Mouse (Mus musculus): Measurements from ENCODE around the gene Gm5800.
"Not testable (repeated sequence)": the region's sequence is repeated elsewhere in the genome, so short reads cannot be mapped to it uniquely, and the experiment has no call there.

The Gm5800 gene

DNA sequence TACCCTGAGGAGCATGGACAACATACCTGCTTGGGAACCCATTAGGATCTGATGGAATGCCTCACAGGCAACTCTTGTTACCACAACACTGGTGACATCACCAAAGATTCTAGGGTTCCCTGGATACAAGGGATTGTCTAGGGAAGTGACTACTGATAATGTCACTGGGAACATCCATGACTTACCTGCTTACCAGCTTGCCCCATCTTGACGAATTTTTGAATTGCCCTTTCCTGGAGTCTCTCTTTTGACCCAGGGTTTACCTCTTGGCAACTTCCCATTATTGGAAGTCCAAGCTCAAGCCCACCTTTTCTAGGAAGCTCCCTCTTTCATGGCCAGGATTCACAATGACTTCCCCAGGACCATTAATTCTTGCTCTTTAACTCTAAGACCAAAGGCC, at the start of gene Gm5800:
TSS of gene Gm5800 (minus strand) at position 101 of the 400 bp plus-strand sequence.
- no peak for DNase-seq

DNA sequence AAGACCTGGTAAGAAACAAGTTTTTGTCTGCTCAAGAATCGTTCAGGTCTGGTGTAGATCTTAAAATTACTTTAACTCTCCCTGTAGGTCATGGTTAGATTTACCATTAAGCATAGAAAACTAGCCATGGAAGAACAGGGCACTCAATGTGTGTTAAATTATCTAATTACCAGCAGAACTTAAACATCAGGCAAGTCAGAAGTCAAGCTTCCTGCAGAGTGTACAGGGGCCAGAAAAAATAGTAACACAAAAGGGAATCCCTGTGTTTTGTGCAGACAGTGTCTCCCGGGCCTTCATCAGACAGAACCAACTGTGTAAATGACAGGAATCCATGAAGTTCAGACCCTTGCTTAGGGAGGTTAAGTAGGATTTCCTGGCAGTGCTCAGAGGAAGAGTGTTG, 39.0 kb upstream of the Gm5800 start:
- no peak for DNase-seq

DNA sequence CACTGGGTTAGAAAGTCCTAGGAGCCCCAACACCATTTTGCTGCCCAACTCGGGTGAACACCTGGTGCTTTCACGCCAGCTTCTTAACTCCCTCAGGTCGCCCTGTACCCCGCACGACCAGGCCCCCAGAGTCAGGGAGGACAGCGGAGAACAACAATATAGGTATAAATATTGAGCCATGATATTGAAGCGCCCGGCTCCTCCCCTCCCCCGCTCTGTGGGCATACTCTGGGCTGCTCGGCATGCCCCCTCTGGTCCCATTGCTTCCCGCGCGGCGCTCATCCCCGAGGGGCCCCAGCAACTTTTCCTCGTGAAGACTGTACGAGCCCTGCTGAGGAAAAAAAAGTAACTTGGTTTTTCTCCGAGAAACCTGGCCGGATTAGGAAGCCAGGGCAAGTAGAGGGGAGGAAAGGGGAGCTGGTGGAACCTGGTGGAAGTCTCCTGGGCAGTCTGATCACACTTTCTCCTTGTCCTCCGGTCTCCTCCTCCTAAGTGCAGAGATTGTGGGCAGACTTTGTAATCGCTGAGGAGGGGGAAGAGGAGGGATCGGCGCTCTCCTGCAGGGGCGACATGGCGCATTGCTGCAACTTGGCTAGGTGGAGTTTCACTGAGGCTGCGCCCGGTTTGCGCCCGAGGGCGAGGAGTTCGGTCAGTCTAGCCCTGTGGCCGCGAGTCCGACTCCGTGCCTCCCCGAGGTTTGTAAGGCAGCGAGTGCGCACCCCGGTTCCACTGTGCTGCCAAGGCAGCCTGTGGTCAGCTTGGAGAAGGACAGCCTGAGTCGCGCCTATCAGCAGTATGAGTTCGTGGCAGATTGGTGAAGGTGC, 23.6 kb upstream of the Gm5800 start:
- DNase-seq: no peak

DNA sequence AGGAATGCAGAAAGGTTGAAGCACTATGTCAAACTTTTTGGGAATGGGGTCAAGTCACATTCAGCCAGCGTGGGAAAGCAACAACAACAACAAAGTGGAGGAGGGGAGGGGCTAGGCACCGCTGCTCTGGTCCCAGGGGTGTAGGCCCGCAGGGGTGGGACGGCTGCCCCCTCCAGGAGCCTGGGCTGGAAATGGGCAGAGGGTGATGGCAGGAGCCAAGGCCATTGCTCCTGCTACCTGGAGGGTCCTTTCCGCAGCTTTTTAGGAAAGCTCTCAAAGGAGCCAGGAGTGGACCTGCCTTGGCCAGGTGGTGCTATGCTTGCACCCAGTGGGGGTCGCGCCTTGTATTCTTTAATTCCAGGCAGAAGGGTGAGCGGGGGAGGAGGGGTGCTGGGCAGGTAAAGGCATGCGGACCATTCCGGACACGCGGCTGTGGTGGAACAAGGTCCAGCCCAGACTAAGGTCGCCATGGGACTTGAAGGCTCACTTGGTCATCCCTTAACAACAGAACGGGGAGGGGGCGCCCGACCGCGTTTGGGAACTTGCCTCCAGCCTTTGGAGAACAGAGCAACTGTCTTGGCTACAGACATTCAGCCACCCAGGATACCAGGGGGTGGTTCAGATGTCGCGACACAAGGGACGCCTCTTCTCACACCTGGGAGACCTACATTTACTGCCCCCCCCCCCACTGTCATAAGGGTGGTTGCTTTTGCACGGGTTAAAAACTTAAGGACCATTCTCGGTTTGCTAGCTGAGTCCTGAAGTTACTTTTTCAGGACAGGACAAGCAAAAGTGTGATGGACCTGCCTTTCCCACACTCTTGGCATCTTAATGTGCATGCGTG, 22.4 kb upstream of the Gm5800 start:
- no peak for DNase-seq

DNA sequence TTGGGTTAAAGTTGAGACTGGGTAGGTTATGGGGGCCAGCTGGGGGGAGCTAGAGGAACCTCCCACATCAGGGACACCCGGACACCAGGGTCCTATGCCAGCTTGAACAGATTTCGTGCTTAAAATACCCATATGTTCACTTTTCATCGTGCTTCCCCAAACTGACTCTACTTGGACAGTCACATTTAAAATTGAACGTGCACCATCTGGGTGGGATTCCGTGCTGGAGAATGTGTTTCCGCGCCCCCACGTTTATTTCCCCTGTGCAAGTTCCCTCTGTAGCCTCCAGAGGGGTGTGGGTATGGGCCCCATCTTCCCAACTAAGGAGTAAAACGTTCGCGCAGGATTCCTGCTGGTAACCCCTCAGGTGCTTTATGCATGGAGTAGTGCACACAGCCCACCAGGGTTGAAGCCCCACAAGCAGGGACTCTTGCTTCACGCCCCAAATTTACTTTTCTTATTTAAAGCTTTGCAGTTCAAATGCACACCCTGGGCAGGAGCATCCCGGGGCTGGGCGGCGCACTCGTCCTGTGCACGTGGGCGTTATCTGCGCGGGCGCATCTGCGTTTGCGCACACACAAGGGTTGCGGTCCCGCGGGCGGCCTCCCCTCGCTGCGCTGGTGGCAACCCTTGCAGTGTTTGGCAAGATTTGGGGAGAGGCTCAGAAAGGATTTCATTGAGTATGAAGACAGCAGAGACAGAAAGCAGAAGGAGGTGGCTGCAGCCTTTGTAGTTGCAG, 21.6 kb upstream of the Gm5800 start:
- DNase-seq: no peak

DNA sequence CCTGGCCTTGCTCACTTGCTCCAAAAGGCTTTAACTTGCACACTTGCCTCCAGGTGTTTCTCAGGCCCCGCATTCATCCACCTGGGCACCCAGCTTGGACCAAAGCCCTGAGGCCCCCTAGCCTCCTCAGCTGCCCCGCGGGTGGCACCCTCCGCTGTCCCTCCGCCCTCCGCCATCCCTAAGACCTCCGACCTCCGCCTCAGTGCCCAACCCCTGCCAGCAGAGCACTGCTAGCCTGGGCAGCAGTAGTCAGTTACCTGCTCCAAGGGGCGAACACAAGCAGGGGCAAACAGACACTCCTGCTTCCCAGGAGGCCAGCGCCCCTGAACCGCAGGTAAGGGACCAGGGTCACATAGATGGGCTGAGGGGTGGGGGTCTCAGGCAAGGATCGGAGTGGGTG, 21.0 kb upstream of the Gm5800 start:
- DNase-seq: no peak

DNA sequence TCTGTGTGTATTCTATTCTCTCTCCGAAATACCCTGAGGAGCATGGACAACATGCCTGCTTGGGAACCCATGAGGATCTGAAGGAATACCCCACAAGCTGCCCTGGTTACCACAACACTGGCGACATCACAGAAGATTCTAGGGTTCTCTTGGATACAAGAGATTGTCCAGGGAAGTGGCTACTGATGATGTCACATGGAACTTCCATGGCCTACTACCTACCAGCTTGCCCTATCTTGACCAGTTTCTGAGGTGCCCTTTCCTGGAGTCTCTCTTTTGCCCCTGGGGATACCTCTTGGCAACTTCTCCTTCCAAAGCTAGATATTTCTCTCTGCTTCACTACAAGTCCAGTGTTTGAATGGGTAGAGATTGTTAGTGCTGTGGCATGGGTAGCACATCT, 21.6 kb downstream of the Gm5800 start, which contains the start of gene Gm17079:
TSS of gene Gm17079 (minus strand) at position 101 of the 400 bp plus-strand sequence.
- not testable (repeated sequence) for DNase-seq

DNA sequence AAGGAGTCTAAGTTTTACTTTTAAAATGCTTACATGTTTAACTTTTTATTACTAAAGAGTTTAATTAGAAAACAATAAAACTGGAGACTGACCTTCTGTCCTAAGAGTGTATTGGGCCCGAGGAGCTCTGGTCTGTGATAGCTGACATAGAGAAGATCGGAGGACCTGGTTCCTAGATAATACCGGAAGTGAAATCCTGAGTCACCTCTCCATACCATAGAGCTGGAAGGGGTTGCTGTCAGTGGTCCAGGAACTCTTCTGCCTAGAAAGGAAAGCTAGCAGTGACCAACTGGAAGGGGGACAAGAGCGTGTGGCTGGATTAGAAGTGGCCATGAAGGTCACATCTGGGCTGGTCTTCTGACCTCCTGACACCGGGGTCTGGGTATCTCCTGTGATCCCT, 39.7 kb downstream of the Gm5800 start:
- no peak for DNase-seq

All from kidney, adult 11 months (tissue).